Mouse (Mus musculus) megakaryocyte, embryonic 14.5 days (primary cell): ENCODE data around the gene Trim5.

ENCODE experiments used
- FLI1 ChIP-seq: IDR thresholded peaks from 2 replicates; pipeline ENCODE4 v1.6.1; 2012; ENCODE audit warnings: low read length, inconsistent platforms, mixed read lengths
- GATA1 ChIP-seq: IDR thresholded peaks from 3 replicates; pipeline ENCODE4 v1.6.1; 2012; ENCODE audit warnings: mixed read lengths, low read length, inconsistent platforms, borderline replicate concordance

GRCm38 (mm10) chr7:104218701-104219569 is 69.0 kb downstream of the Trim5 start, which contains the start of gene Trim6:
- TF ChIP-seq GATA1 (no peak), FLI1 (no peak)
